Mouse (Mus musculus) cerebellum, adult 2 months (tissue): ENCODE data around the gene Gm49361.

Experiments
- CTCF ChIP-seq: fragments of 200-500 bp; IDR thresholded peaks from 2 replicates; pipeline ENCODE4 v1.5.1; 2011; ENCODE audit warnings: low read depth, mild to moderate bottlenecking, control low read depth, low read length, moderate library complexity, borderline replicate concordance; ENCODE audit not compliant: insufficient read depth
- POLR2A ChIP-seq: fragments of 200-500 bp; IDR thresholded peaks from 2 replicates; pipeline ENCODE4 v1.6.1; 2011; ENCODE audit warnings: low read length, control low read depth, borderline replicate concordance; ENCODE audit not compliant: insufficient read depth

DNA sequence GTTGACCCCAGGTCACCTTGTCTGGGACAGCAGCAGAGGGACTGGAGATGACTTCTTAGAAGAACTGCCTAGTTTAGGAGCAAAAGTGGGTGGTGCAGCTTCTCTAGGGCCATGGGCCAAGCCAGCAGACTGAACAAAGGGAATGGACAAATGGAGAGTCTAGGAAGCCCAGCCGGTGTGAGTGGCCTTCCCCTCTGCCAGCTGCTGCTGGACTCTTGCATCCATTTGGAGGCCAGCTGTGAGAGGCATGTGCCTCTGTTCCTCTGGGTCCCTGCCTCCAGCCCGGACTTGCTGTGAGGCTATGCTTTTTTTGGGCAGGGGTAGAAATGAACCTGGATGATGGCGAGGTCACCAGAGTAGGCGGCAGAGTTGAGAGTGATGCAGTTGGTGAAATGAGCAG, 12.3 kb upstream of the Gm49361 start, which contains the start of gene Lats2:
- TF ChIP-seq CTCF (no peak), POLR2A (no peak)
